ENCODE assay signal across 10 mouse cellular contexts in the genomic region with DNA sequence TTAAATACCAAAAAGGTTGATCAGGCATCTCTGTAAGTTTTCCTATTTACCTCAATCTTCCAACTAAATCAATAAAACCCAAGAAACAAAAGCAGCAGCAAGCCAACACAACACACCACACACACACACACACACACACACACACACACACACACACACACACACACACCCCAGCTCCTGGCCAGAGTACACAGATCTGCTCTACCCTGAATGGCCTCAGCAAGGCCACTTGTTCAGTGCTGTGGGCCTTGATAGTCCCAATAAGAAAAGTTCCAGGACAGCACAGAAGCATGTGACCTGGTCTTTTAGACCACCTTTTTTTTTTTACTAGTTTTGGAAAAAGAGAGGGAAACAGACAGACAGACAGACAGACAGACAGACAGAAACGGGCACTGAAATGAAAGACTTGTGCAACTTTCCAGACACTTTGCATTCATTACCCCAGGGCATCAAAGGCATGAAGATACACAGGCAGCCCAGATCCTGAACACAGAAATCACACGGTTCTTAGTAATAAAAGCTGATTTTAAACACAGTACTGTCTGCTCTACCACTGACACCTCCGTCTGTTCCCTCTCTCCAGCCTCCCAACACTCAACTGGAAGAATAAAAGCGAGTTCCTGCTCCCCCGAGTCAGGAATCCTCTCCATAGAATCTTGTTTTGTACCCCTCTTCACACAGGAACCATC. TPM values are rescaled to one million over a fixed set of nuclear protein-coding genes. Genes with fewer than 3 reads are reported as not detected.
DNase-seq lines count a peak whose midpoint lies in the region; ATAC-seq lines count a peak whose summit lies in the region.
"Had no signal": no experiment of that assay in that cellular context is flagged by ENCODE, and none has a peak within 500 bp of the region (broad histone marks: within the 10 kb centered on the region; RNA-seq: fewer than 3 reads in every experiment).

No protein-coding gene starts in this region.

- ATAC-seq in embryonic facial prominence, embryonic 14.5 days (ENCODE audit: low read depth): no peak
- ATAC-seq in hindbrain, embryonic 12.5 days (ENCODE audit: low FRiP score): no peak
- no peak for ATAC-seq in midbrain, embryonic 15.5 days (replicated peaks)

- peak; percentile 41 for DNase-seq in kidney, postnatal 14 days
- DNase-seq in kidney, postnatal 4 days: no peak
- DNase-seq in embryonic facial prominence, embryonic 14.5 days (ENCODE audit: low spot score): no peak
- no peak for DNase-seq in cerebellum, postnatal 10 days
- DNase-seq in right cerebral cortex, postnatal 4 days: no peak
- DNase-seq in layer of hippocampus, adult 11-12 months (ENCODE audit: low spot score): no peak
- DNase-seq: cerebellum, adult 11 months had no signal

- H3K36me3 ChIP-seq in embryonic facial prominence, embryonic 14.5 days (ENCODE audit: control insufficient read depth, insufficient read depth, low read length): peaks cover 9% of the 10 kb centered on the region; the same call in 1 of the 2 replicates
- H3K36me3 ChIP-seq in hindbrain, embryonic 12.5 days: peaks cover 17% of the 10 kb centered on the region
- no peaks in the 10 kb centered on the region for H3K36me3 ChIP-seq in midbrain, embryonic 15.5 days (replicated peaks)

- H3K4me2 ChIP-seq in embryonic facial prominence, embryonic 14.5 days (ENCODE audit: low read depth, low read length): peak overlapping the region; percentile 80
- peak overlapping the region; percentile 66 for H3K4me2 ChIP-seq in hindbrain, embryonic 12.5 days (replicated peaks)
- H3K4me2 ChIP-seq in midbrain, embryonic 15.5 days: peak overlapping the region; percentile 55

- peaks cover 55% of the 10 kb centered on the region for H3K4me1 ChIP-seq in embryonic facial prominence, embryonic 14.5 days (ENCODE audit: control insufficient read depth, insufficient read depth, low read length)
- H3K4me1 ChIP-seq in hindbrain, embryonic 12.5 days: peaks cover 49% of the 10 kb centered on the region
- peaks cover 49% of the 10 kb centered on the region for H3K4me1 ChIP-seq in midbrain, embryonic 15.5 days

- H3K27me3 ChIP-seq in embryonic facial prominence, embryonic 14.5 days (replicated peaks; ENCODE audit: control insufficient read depth, insufficient read depth, low read length): no peaks in the 10 kb centered on the region
- no peaks in the 10 kb centered on the region for H3K27me3 ChIP-seq in hindbrain, embryonic 12.5 days
- no peaks in the 10 kb centered on the region for H3K27me3 ChIP-seq in midbrain, embryonic 15.5 days (replicated peaks)

- 24% methylated on average over 5 of the region's 5 CpGs for WGBS in embryonic facial prominence, embryonic 14.5 days
- 34% methylated on average over 5 of the region's 5 CpGs for WGBS in hindbrain, embryonic 12.5 days
- WGBS in midbrain, embryonic 15.5 days: 18% methylated on average over 5 of the region's 5 CpGs

- no peaks in the 10 kb centered on the region for H3K9me3 ChIP-seq in embryonic facial prominence, embryonic 14.5 days (ENCODE audit: control insufficient read depth, low read length)
- H3K9me3 ChIP-seq in hindbrain, embryonic 12.5 days (replicated peaks): no peaks in the 10 kb centered on the region
- H3K9me3 ChIP-seq in midbrain, embryonic 15.5 days: no peaks in the 10 kb centered on the region

- H3K4me3 ChIP-seq in embryonic facial prominence, embryonic 14.5 days (ENCODE audit: low read depth, low read length): peak overlapping the region; percentile 80
- peak overlapping the region; percentile 11; the same call in 1 of the 2 replicates for H3K4me3 ChIP-seq in hindbrain, embryonic 12.5 days
- H3K4me3 ChIP-seq in midbrain, embryonic 15.5 days: peak overlapping the region; percentile 83

- H3K27ac ChIP-seq in embryonic facial prominence, embryonic 14.5 days (replicated peaks; ENCODE audit: low read depth, low read length): no peak overlapping the region
- no peak overlapping the region for H3K27ac ChIP-seq in hindbrain, embryonic 12.5 days
- H3K27ac ChIP-seq in midbrain, embryonic 15.5 days: 0 out of 2 replicates have a peak overlapping the region, but pooled peaks have one; percentile 29
- H3K27ac ChIP-seq: macrophage had no signal

- H3K9ac ChIP-seq in embryonic facial prominence, embryonic 14.5 days (ENCODE audit: low read depth, low read length): peak overlapping the region; percentile 97
- H3K9ac ChIP-seq in hindbrain, embryonic 12.5 days: peak overlapping the region; percentile 35; the same call in 1 of the 2 replicates
- H3K9ac ChIP-seq in midbrain, embryonic 15.5 days: no peak overlapping the region

RNA-seq across cellular contexts. Expression of gene Pbx1, which starts 6.9 kb away (rescaled TPM):
- polyA plus RNA-seq in embryonic facial prominence, embryonic 14.5 days (2014; fragmentation: Nextera tagmentation; extraction: Ambion mirVana): 30.5 and 34.7 TPM in 2 replicates
- polyA plus RNA-seq in hindbrain, embryonic 12.5 days (2016; fragmentation: Nextera tagmentation; extraction: Ambion mirVana): 56.3 and 59.8 TPM in 2 replicates
- polyA plus RNA-seq in midbrain, embryonic 15.5 days (2015; fragmentation: Nextera tagmentation; extraction: Ambion mirVana): 83.0 and 88.2 TPM in 2 replicates

Comparison
In these comparisons a context has a peak if more than half of its experiments do, and no peak if none do; other contexts are left out.
1. H3K4me3 ChIP-seq: peak in every context shown above with its lines; median percentile 83 in midbrain, embryonic 15.5 days; 80 in embryonic facial prominence, embryonic 14.5 days; 11 in hindbrain, embryonic 12.5 days.